Mouse (Mus musculus) MEL (cell line): ENCODE measurements around the gene Catsper1.

Experiments
- CTCF ChIP-seq, 3 experiments: IDR thresholded peaks in 2 of 3; conservative IDR thresholded peaks in 1 of 3; 2 replicates each; pipeline ENCODE4 v1.5.1; 2011 to 2012; ENCODE audit warnings: low read length in 3 of 3, low read depth in 2 of 3, mild to moderate bottlenecking in 2 of 3, improper control_type of control experiment in 1 of 3, inconsistent platforms in 1 of 3, mixed read lengths in 1 of 3, moderate library complexity in 1 of 3; ENCODE audit not compliant: control insufficient read depth in 1 of 3, insufficient read depth in 1 of 3, poor library complexity in 1 of 3, severe bottlenecking in 1 of 3
- E2F4 ChIP-seq: IDR thresholded peaks from 2 replicates; pipeline ENCODE4 v1.6.1; 2011; ENCODE audit warnings: low read depth, low read length, improper control_type of control experiment, borderline replicate concordance
- EP300 ChIP-seq, 2 experiments: IDR thresholded peaks; 2 replicates each; pipeline ENCODE4 v1.6.1; 2011; ENCODE audit warnings: improper control_type of control experiment in 2 of 2, low read length in 2 of 2, low read depth in 1 of 2, mild to moderate bottlenecking in 1 of 2
- GATA1 ChIP-seq: IDR thresholded peaks from 2 replicates; pipeline ENCODE4 v1.6.1; 2011; ENCODE audit warnings: low read depth, low read length, improper control_type of control experiment
- HCFC1 ChIP-seq: IDR thresholded peaks from 2 replicates; pipeline ENCODE4 v1.6.1; 2012; ENCODE audit warnings: low read depth, mild to moderate bottlenecking, inconsistent platforms, low read length, improper control_type of control experiment, moderate library complexity
- KAT2A ChIP-seq: conservative IDR thresholded peaks from 2 replicates; pipeline ENCODE4 v1.6.1; 2012; ENCODE audit warnings: low read depth, low read length, improper control_type of control experiment, inconsistent platforms
- MYB ChIP-seq: IDR thresholded peaks from 2 replicates; pipeline ENCODE4 v1.6.1; 2011; ENCODE audit warnings: mild to moderate bottlenecking, low read depth, low read length, improper control_type of control experiment
- POLR2A ChIP-seq, 2 experiments: IDR thresholded peaks; 2 replicates each; pipeline ENCODE4 v1.6.1; 2011 to 2012; ENCODE audit warnings: low read length in 2 of 2, mild to moderate bottlenecking in 2 of 2, control low read depth in 1 of 2, improper control_type of control experiment in 1 of 2, low read depth in 1 of 2, moderate library complexity in 1 of 2; ENCODE audit not compliant: control insufficient read depth in 1 of 2, insufficient read depth in 1 of 2, poor library complexity in 1 of 2
- RAD21 ChIP-seq: IDR thresholded peaks from 2 replicates; pipeline ENCODE4 v1.6.1; 2011; ENCODE audit warnings: mild to moderate bottlenecking, low read depth, low read length, improper control_type of control experiment
- RCOR1 ChIP-seq: IDR thresholded peaks from 2 replicates; pipeline ENCODE4 v1.6.1; 2012; ENCODE audit warnings: low read depth, mild to moderate bottlenecking, inconsistent platforms, low read length, improper control_type of control experiment
- SIN3A ChIP-seq: IDR thresholded peaks from 2 replicates; pipeline ENCODE4 v1.6.1; 2012; ENCODE audit warnings: low read length, improper control_type of control experiment, inconsistent platforms
- SMC3 ChIP-seq: IDR thresholded peaks from 2 replicates; pipeline ENCODE4 v1.6.1; 2011; ENCODE audit warnings: low read depth, low read length, improper control_type of control experiment
- TAL1 ChIP-seq: IDR thresholded peaks from 2 replicates; pipeline ENCODE4 v1.6.1; 2012; ENCODE audit warnings: mild to moderate bottlenecking, inconsistent platforms, low read length, moderate library complexity, mixed read lengths
- TBP ChIP-seq: IDR thresholded peaks from 2 replicates; pipeline ENCODE4 v1.8.0; 2011; ENCODE audit warnings: low read depth, low read length, improper control_type of control experiment

GRCm38 (mm10) chr19:5302455-5302854 is 33.1 kb upstream of the Catsper1 start:
- peak; percentile 71 to 84 (median 80) for TF ChIP-seq CTCF (IDR thresholded peaks at IDR 0.05 in 2 of 3, conservative IDR thresholded peaks at IDR 0.05 in 1 of 3; ENCODE audit: control insufficient read depth in 1 of 3, insufficient read depth in 1 of 3, low read depth in 2 of 3, low read length in 3 of 3, poor library complexity in 1 of 3, severe bottlenecking in 1 of 3)
- TF ChIP-seq RAD21: peak; percentile 50
- no peak for TF ChIP-seq TAL1
- TF ChIP-seq SMC3: peak; percentile 81
- TF ChIP-seq SIN3A: no peak
- no peak for TF ChIP-seq GATA1
- TF ChIP-seq KAT2A: no peak
- TF ChIP-seq MYB: no peak
- no peak for TF ChIP-seq TBP
- no peak for TF ChIP-seq RCOR1
- TF ChIP-seq POLR2A (IDR thresholded peaks at IDR 0.05; ENCODE audit: control insufficient read depth in 1 of 2, insufficient read depth in 1 of 2, low read depth in 1 of 2, low read length in 2 of 2, poor library complexity in 1 of 2): no peak
- TF ChIP-seq EP300 (IDR thresholded peaks at IDR 0.05; ENCODE audit: low read depth in 1 of 2, low read length in 2 of 2): no peak
- 0 out of 2 replicates have a peak, but pooled peaks have one; percentile 25 for TF ChIP-seq HCFC1
- no peak for TF ChIP-seq E2F4
